Mouse (Mus musculus): ENCODE measurements at regions not wholly inside any gene's neighbourhood (a gene's known extent, or its start where the extent isn't known, plus 50 kb on each side); places are given as distances from the start of the nearest gene placed in this dataset.

GRCm38 (mm10) chr8:76309200-76309599, 590.0 kb upstream of the Nr3c2 start:
- Histone ChIP-seq H3K9ac (ENCODE audit: low read length) (no peak overlapping the region), H3K4me1 (replicated peaks; ENCODE audit: control insufficient read depth, insufficient read depth, low read length) (no peaks in the 10 kb centered on the region), H3K4me2 (ENCODE audit: low read depth, low read length, severe bottlenecking) (no peak overlapping the region), H3K27me3 (ENCODE audit: control insufficient read depth, insufficient read depth, low read length) (no peaks in the 10 kb centered on the region), H3K27ac (ENCODE audit: low read depth, low read length) (no peak overlapping the region), H3K9me3 (ENCODE audit: control insufficient read depth, low read length) (no peaks in the 10 kb centered on the region), H3K4me3 (ENCODE audit: low read depth, low read length) (no peak overlapping the region), H3K36me3 (ENCODE audit: control insufficient read depth, insufficient read depth, low read length) (no peaks in the 10 kb centered on the region)
- WGBS: 89% methylated on average over 3 of the region's 3 CpGs
- DNase-seq (ENCODE audit: low spot score) (no peak), ATAC-seq (replicated peaks; ENCODE audit: low FRiP score) (no peak)

GRCm38 (mm10) chr8:76328540-76328939, 570.7 kb upstream of the Nr3c2 start:
- 71% methylated on average over 1 of the region's 1 CpGs for WGBS
- Histone ChIP-seq H3K9me3 (ENCODE audit: control insufficient read depth, low read length) (no peaks in the 10 kb centered on the region), H3K9ac (ENCODE audit: low read length) (no peak overlapping the region), H3K4me1 (replicated peaks; ENCODE audit: control insufficient read depth, insufficient read depth, low read length) (no peaks in the 10 kb centered on the region), H3K27me3 (ENCODE audit: control insufficient read depth, insufficient read depth, low read length) (no peaks in the 10 kb centered on the region), H3K36me3 (ENCODE audit: control insufficient read depth, insufficient read depth, low read length) (no peaks in the 10 kb centered on the region), H3K27ac (ENCODE audit: low read depth, low read length) (no peak overlapping the region), H3K4me3 (ENCODE audit: low read depth, low read length) (no peak overlapping the region), H3K4me2 (ENCODE audit: low read depth, low read length, severe bottlenecking) (no peak overlapping the region)
- no peak for DNase-seq (ENCODE audit: low spot score)
- no peak for ATAC-seq (replicated peaks; ENCODE audit: low FRiP score)

- WGBS: 72% methylated on average over 2 of the region's 2 CpGs
- Histone ChIP-seq H3K4me1 (replicated peaks; ENCODE audit: control insufficient read depth, insufficient read depth, low read length) (no peaks in the 10 kb centered on the region), H3K36me3 (ENCODE audit: control insufficient read depth, insufficient read depth, low read length) (no peaks in the 10 kb centered on the region), H3K4me2 (ENCODE audit: low read depth, low read length, severe bottlenecking) (no peak overlapping the region), H3K9me3 (ENCODE audit: control insufficient read depth, low read length) (no peaks in the 10 kb centered on the region), H3K9ac (ENCODE audit: low read length) (no peak overlapping the region), H3K4me3 (ENCODE audit: low read depth, low read length) (no peak overlapping the region), H3K27ac (ENCODE audit: low read depth, low read length) (no peak overlapping the region), H3K27me3 (ENCODE audit: control insufficient read depth, insufficient read depth, low read length) (no peaks in the 10 kb centered on the region)
- ATAC-seq (replicated peaks; ENCODE audit: low FRiP score) (no peak), DNase-seq (ENCODE audit: low spot score) (no peak)
These were observed 556.2 kb upstream of the Nr3c2 start for GRCm38 (mm10) chr8:76343072-76343471.

- 90% methylated on average over 4 of the region's 4 CpGs for WGBS
- H3K9me3 ChIP-seq (ENCODE audit: control insufficient read depth, low read length): no peaks in the 10 kb centered on the region
- H3K36me3 ChIP-seq (ENCODE audit: control insufficient read depth, insufficient read depth, low read length): no peaks in the 10 kb centered on the region
- no peak overlapping the region for H3K9ac ChIP-seq (ENCODE audit: low read length)
- H3K4me1 ChIP-seq (replicated peaks; ENCODE audit: control insufficient read depth, insufficient read depth, low read length): no peaks in the 10 kb centered on the region
- no peak overlapping the region for H3K27ac ChIP-seq (ENCODE audit: low read depth, low read length)
- no peak for ATAC-seq (replicated peaks; ENCODE audit: low FRiP score)
- no peak for DNase-seq (ENCODE audit: low spot score)
- no peak overlapping the region for H3K4me3 ChIP-seq (ENCODE audit: low read depth, low read length)
- no peaks in the 10 kb centered on the region for H3K27me3 ChIP-seq (ENCODE audit: control insufficient read depth, insufficient read depth, low read length)
- no peak overlapping the region for H3K4me2 ChIP-seq (ENCODE audit: low read depth, low read length, severe bottlenecking)
These were observed 553.1 kb upstream of the Nr3c2 start for GRCm38 (mm10) chr8:76346150-76346549.

GRCm38 (mm10) chr8:76346832-76347231, 552.4 kb upstream of the Nr3c2 start:
- DNase-seq (ENCODE audit: low spot score) (no peak), ATAC-seq (replicated peaks; ENCODE audit: low FRiP score) (no peak)
- 94% methylated on average over 1 of the region's 1 CpGs for WGBS
- Histone ChIP-seq H3K27me3 (ENCODE audit: control insufficient read depth, insufficient read depth, low read length) (no peaks in the 10 kb centered on the region), H3K9me3 (ENCODE audit: control insufficient read depth, low read length) (no peaks in the 10 kb centered on the region), H3K4me1 (replicated peaks; ENCODE audit: control insufficient read depth, insufficient read depth, low read length) (no peaks in the 10 kb centered on the region), H3K4me2 (ENCODE audit: low read depth, low read length, severe bottlenecking) (no peak overlapping the region), H3K36me3 (ENCODE audit: control insufficient read depth, insufficient read depth, low read length) (no peaks in the 10 kb centered on the region), H3K27ac (ENCODE audit: low read depth, low read length) (no peak overlapping the region), H3K9ac (ENCODE audit: low read length) (no peak overlapping the region), H3K4me3 (ENCODE audit: low read depth, low read length) (no peak overlapping the region)

GRCm38 (mm10) chr8:76374314-76374713, 524.9 kb upstream of the Nr3c2 start:
- no peak overlapping the region for H3K27ac ChIP-seq (ENCODE audit: low read depth, low read length)
- H3K27me3 ChIP-seq (ENCODE audit: control insufficient read depth, insufficient read depth, low read length): no peaks in the 10 kb centered on the region
- DNase-seq (ENCODE audit: low spot score) (no peak), ATAC-seq (replicated peaks; ENCODE audit: low FRiP score) (no peak)
- H3K4me3 ChIP-seq (ENCODE audit: low read depth, low read length): no peak overlapping the region
- H3K36me3 ChIP-seq (ENCODE audit: control insufficient read depth, insufficient read depth, low read length): no peaks in the 10 kb centered on the region
- H3K4me2 ChIP-seq (ENCODE audit: low read depth, low read length, severe bottlenecking): no peak overlapping the region
- H3K9ac ChIP-seq (ENCODE audit: low read length): no peak overlapping the region
- no peaks in the 10 kb centered on the region for H3K9me3 ChIP-seq (ENCODE audit: control insufficient read depth, low read length)
- H3K4me1 ChIP-seq (replicated peaks; ENCODE audit: control insufficient read depth, insufficient read depth, low read length): no peaks in the 10 kb centered on the region

- Histone ChIP-seq H3K4me1 (replicated peaks; ENCODE audit: control insufficient read depth, insufficient read depth, low read length) (no peaks in the 10 kb centered on the region), H3K36me3 (ENCODE audit: control insufficient read depth, insufficient read depth, low read length) (no peaks in the 10 kb centered on the region), H3K4me3 (ENCODE audit: low read depth, low read length) (no peak overlapping the region), H3K27ac (ENCODE audit: low read depth, low read length) (no peak overlapping the region), H3K27me3 (ENCODE audit: control insufficient read depth, insufficient read depth, low read length) (no peaks in the 10 kb centered on the region), H3K9me3 (ENCODE audit: control insufficient read depth, low read length) (no peaks in the 10 kb centered on the region), H3K4me2 (ENCODE audit: low read depth, low read length, severe bottlenecking) (no peak overlapping the region), H3K9ac (ENCODE audit: low read length) (no peak overlapping the region)
- WGBS: 94% methylated on average over 6 of the region's 6 CpGs
- DNase-seq (ENCODE audit: low spot score) (no peak), ATAC-seq (replicated peaks; ENCODE audit: low FRiP score) (no peak)
These were observed 521.5 kb upstream of the Nr3c2 start for GRCm38 (mm10) chr8:76377711-76378110.

GRCm38 (mm10) chr8:76381643-76382042, 517.6 kb upstream of the Nr3c2 start:
- Histone ChIP-seq H3K9ac (ENCODE audit: low read length) (no peak overlapping the region), H3K27ac (ENCODE audit: low read depth, low read length) (no peak overlapping the region), H3K36me3 (ENCODE audit: control insufficient read depth, insufficient read depth, low read length) (no peaks in the 10 kb centered on the region), H3K9me3 (ENCODE audit: control insufficient read depth, low read length) (no peaks in the 10 kb centered on the region), H3K4me2 (ENCODE audit: low read depth, low read length, severe bottlenecking) (no peak overlapping the region), H3K4me1 (replicated peaks; ENCODE audit: control insufficient read depth, insufficient read depth, low read length) (no peaks in the 10 kb centered on the region), H3K4me3 (ENCODE audit: low read depth, low read length) (no peak overlapping the region), H3K27me3 (ENCODE audit: control insufficient read depth, insufficient read depth, low read length) (no peaks in the 10 kb centered on the region)
- 91% methylated on average over 2 of the region's 2 CpGs for WGBS
- ATAC-seq (replicated peaks; ENCODE audit: low FRiP score) (no peak), DNase-seq (ENCODE audit: low spot score) (no peak)

- H3K4me2 ChIP-seq (ENCODE audit: low read depth, low read length, severe bottlenecking): no peak overlapping the region
- peak; percentile 82 for ATAC-seq (replicated peaks; ENCODE audit: low FRiP score)
These were observed 515.5 kb upstream of the Nr3c2 start for GRCm38 (mm10) chr8:76383583-76384281.

More at GRCm38 (mm10) chr8:76383583-76384281, 515.5 kb upstream of the Nr3c2 start:
- Histone ChIP-seq H3K4me1 (replicated peaks; ENCODE audit: control insufficient read depth, insufficient read depth, low read length) (no peaks in the 10 kb centered on the region), H3K9ac (ENCODE audit: low read length) (no peak overlapping the region), H3K27ac (ENCODE audit: low read depth, low read length) (no peak overlapping the region), H3K27me3 (ENCODE audit: control insufficient read depth, insufficient read depth, low read length) (no peaks in the 10 kb centered on the region), H3K36me3 (ENCODE audit: control insufficient read depth, insufficient read depth, low read length) (no peaks in the 10 kb centered on the region), H3K9me3 (ENCODE audit: control insufficient read depth, low read length) (no peaks in the 10 kb centered on the region), H3K4me3 (ENCODE audit: low read depth, low read length) (no peak overlapping the region)
- WGBS: 29% methylated on average over 5 of the region's 5 CpGs
- DNase-seq (ENCODE audit: low spot score): no peak
